Mouse (Mus musculus) lung, postnatal 36 days (tissue): Measurements from ENCODE around the gene Asap2.

Source experiments
- DNase-seq: peaks from one replicate; pipeline ENCODE4 v3.0.0; 2022; ENCODE audit warnings: mixed read lengths

Asap2 gene

DNA sequence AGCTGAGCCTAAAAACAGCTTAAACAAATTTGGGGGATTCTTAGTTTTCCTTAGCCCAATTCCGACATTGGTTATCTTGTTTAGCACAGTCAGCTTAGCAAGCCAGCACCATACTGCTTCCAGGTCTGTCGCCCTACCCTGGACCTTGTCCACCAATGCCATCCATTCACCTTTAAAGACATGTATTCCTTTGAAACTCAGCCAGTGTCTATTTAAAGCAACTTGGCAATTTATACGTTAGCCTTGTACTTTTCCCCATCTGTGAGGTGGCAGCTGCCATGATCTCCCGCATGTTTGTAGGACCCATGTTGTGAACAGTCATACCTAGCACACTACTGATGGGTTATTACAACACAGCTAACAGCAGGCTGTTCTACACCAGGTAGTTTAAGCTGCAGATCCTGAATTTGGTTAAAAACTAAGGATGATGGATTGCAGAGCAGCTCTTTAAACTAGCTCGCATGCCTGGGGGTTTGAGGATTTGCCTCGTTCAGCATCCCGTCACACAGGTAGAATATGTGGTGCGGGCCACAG is 277.9 kb downstream of the Asap2 start:
- no peak for DNase-seq

DNA sequence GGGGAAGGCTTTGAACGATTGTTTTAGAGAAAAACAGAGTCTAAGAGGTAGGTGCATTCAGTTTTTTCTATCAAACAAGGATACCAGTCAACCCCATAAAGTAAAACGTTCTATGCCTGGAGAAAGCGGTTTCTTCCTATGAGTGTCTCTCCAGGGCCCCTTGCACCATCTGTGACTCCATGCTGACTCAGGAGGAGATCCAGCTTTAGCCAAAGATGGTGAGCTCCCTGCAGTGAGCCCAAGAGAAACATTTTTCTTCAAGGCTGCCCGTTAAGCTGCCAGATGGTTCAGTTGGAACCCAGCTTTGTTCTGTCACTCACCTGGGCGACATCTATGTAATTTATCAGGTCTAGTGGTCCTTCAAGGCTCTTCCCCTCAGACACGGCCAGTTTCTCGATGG is 284.2 kb downstream of the Asap2 start:
- no peak for DNase-seq

DNA sequence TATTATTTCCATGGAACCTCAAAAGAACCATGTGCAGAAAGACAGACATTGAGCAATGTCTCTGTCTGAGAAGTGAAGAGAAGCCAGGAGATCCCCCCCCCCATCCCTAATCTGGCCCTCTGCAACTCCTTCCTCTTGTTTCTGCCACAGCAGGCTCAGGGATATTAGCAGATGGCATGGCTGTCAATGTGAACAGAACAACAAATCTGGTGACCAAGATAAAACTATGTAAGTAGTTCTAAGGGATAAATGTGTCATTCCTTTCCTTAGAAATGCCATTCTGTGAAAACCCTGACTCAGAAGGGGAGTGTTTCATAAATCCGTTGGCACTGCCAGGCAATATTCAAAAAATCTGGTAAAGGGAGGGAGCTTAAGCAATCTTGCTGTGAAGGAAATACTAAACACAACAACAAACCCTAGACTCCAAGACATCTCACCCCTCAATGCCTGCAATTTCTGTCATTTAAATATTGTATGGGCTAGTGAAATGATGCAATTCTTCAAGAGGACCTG is 287.1 kb downstream of the Asap2 start:
- no peak for DNase-seq

DNA sequence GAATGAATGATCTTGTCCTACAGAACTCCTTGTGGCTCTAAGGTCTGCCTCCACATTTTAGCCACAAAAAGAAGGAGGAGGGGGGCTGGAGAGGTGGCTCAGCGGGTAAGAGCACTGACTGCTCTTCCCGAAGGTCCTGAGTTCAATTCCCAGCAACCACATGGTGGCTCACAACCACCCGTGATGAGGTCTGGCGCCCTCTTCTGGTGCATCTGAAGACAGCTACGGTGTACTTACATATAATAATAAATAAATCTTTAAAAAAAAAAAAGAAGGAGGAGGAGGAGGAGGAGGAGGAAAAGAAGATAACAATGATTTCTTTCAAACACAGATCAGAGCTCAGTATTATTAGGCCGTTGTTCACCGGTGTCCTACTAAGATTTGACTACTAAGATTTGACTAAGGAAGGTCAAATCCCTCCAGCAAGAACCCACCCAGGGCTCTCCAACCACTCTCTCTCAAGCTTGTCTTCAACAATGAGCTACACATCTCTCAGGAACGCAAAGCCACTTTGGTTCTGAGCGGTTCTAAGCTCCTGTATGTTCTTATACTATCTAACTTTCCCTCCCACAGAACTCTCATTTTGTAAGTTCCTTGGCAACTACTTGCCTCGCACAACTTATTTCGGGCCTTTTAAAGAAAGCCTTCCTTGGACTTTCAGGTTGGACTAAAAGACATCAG is 294.6 kb downstream of the Asap2 start, which contains the start of gene Cpsf3:
Cpsf3 (plus strand) TSS at position 631 of the 681 bp plus-strand sequence.
- no peak for DNase-seq

DNA sequence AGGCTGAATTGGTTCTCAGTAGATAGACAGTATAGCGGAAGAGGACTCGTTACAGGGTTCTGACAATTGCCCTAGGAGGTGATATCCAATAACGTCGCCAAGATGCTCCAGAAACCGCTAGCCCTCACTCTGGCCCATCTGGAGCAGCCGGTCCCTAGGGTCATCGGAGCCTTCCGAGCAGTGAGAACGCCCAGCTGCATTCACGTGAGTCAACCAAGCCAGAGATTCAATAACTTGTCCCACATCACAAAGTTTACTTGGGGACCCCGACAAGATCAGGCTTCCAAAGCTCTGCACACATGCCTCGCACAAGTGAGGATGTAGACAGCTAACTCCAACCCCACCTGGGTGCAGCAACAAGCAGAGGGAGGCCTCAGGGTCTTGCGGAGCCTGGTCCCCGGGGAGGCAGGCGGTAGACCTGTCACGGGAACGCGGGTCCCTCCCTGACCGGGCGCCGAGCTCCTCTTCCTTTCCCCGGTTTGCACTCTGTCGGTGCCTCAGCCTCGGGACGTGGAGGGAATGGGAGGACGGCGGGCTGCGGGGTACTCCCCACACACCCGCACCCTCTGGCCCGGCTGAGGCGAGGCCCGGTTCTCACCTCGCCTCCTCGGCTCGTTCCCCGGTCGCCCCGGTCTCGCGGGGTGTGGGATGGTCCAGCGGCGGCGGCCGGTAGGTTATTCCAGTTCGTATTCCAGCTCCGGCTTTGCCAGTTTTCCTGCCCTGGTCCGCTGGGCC is 295.4 kb downstream of the Asap2 start:
- DNase-seq, result no peak

DNA sequence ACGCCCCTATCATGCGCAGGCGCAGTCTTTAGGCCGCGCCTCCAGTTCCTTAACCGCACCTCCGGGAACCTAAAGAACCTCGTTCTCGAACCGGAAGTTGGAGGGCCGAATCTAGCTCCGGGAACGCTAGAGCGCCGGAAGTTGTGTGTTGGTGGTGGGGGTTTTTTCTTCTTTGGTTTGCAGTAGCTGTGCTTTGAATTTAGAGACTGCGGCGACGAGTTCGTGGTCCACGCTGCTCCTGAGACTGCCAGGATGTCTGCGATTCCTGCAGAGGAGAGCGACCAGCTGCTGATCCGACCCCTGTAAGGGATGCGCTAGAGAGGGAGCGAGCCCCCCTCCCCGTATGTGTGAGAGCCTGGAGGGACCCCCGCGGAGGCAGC is 296.0 kb downstream of the Asap2 start, which contains the start of gene Itgb1bp1:
Itgb1bp1 (minus strand) TSS at position 42 of the 380 bp plus-strand sequence.
- peak; percentile 99 for DNase-seq

DNA sequence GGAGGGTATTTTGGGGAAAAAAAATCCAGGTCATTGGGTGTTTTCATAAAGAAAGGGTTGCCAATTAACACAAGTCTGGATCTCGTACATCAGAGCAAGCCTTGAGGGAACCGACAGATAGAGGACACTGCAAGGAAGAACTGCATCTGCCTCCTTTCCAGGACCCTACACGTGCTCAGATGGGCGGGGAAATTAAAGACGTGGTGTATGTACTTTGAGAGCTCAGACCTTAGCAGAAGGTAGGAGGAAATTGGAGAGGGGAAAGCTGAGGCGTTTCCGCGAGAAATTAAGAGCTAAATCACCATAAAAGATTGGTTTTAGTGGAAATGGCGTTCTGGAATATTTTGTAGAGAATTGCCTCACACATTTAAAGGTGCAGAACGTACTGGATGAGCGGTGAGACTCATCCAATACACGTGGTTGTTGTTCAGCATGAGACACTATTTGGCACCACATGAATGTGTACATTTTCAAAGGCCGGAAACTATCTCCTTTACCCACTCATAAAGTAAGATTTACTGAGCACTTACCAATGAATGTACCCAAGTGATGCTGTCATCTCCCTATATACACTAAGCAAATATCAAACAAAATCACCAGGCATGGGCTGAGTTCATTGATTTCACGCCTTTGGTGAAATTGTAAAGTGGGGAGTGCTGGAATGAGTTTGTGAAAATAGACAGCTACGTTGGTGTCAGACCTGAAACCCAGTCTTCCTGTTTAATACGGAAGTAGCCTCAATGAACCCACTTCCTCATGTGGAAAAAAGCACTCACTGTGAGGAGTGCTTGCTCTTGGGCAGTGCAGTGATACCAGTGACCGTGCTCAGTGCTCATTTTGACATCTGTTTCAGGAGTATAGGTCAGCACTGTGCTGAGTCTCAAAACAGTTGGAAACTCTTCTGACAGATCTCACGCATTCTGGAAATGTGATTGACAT is 296.7 kb downstream of the Asap2 start:
- peak; percentile 56 for DNase-seq

DNA sequence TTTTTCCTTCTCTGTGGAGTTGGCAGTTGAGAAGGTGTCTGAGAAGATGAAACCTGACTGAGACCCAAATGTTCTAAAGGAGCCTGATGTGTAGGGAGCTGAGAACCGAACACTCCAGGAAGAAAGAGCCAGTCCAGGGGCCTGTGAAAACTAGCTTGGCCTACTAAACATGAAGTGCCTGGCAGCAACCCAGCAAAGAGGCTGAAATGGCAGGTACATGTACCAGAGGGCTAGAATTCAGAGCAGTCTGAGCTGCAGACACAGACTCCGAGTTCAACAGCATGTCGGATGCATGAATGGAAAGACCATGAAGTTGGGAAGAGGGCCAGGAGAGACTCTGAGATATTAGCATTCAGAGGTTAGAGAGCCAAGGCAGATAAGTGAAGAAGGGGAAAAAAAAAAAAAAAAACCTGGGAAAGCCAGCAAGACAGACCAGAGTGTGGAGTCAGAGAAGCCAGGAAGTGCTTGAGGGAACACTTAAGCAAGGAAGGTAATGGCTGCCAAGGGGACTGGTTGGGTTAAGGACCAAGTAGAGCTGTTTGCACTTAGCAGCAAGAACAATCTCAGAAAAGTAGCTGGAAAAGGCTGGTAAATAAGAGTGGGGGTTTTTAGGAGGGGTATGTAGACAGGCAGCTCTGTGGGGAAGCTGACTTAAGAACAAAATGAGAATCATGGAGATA is 298.6 kb downstream of the Asap2 start:
- peak; percentile 83 for DNase-seq

DNA sequence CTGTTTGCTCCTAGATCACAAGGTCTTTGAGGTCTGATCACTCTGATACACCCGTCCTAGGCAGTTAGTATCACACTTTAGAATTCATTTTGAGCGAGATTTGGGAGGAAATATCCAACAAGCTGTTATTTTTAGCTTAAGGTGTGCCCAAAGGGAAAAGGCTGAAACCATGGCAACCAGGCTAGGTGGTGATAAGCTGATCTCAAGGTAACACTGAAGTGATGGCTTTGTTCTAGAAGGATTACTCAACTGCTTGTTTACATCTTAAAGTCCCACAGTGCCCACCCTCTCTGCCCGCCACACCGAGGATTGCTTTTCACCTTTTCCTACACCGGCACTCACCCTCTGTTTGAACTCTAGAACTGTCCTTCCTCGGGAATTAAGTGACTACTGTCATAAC is 299.4 kb downstream of the Asap2 start:
- peak; percentile 73 for DNase-seq

DNA sequence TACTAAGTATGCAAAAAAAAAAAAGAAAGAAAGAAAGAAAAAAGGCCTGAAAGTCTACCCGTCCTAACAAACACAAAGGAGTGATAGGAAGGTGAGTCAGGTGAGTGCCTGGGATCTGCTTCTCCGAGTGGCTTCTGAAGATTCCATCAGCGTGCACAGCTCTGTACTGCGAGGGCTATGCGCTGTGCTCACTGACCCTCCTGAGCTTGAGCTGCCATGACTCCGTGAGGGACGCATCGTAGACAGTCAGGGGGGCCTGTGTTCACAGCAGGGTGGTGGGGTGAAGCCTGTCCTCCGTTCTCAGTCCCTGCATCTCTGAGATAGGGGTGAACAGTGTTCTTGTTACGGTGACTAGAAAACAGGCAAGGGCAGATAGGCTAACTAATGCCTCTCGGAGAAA is 308.6 kb downstream of the Asap2 start:
- no peak for DNase-seq

DNA sequence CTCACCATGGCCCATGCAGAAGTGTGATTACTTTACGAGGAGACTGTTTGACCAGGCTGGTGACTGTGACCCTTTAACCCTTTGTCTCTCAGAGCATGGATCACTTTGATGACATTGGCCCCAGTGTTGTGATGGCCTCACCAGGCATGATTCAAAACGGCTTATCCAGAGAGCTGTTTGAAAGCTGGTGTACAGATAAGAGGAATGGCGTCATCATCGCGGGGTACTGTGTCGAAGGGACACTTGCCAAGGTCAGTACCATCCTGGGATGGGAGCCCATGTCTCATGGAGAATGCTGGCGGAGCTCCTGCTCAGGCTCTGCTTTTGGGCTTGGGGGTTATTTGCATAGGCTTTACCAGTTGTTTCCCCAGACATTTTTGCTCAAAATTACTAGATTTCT is 311.1 kb downstream of the Asap2 start:
- DNase-seq, result no peak

DNA sequence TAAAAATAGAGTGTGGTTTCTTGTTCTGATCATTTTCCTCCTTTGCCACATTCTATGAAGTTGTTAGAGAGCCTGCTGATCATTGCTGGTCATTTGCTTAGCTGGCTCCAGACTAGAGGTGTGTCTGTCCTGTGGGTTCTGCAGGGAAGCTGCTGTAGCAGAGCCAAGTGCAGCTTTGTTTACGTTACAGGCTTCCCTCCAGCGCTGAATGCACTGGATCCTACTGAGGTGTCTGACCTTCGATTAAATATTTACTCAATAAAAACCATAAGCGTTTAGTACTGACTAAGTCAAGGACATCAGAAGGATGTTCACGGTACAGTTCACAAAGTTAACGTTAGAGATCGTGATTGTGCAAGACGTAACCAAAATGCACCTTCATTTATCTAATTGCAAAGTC is 311.7 kb downstream of the Asap2 start:
- no peak for DNase-seq

DNA sequence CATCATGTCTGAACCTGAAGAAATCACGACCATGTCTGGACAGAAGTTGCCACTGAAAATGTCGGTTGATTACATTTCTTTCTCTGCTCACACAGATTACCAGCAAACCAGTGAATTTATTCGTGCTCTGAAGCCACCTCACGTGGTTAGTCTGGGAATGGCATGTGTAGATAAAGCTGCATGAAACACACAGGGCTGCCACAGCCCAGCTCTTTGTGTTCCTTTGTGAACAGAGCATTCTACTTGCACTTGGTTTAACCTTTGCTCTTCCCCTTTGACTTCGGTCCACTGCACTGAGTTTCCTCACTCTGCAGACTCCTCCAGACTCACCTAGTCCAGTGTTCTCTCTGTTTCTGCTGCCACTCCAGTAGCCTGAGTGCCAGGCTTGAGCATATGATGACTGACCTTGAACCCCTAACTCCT is 312.1 kb downstream of the Asap2 start:
- DNase-seq, result no peak

DNA sequence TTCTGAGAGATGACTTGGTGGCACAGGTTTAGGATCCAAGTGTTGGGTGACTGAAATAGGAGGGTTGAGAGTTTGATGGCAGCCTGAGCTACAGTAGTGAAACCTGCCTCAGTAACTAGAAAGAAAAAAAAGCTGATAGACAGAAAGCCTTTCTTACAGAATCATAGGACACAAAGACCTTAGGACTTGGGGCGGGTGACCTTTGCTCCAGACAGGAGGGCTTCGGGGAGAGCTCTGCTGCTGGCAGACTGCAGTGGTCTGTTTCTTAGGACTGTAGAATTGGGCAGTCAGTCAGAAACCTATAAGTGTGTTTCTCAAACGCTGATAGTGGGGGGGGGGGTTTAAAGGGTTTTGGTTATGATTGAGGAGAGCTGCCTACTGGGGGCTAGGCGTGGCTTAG is 315.5 kb downstream of the Asap2 start:
- no peak for DNase-seq

DNA sequence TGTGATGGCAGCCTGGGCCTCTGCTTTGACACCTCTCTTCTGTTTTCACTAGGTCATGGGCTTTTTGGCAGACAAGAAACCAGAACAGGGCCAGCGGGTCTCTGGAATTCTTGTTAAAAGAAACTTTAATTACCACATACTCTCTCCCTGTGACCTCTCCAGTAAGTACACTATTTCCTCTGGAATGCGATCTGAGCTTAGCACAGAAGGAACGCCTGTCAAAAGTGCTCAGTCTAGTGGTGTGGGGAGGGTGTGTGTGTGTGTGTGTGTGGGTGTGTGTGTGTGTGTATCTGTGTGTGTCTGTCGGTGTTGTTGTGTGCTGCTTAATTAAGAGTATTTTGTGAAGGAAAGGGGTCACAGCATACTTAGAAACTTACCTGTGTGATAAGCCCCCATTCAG is 316.5 kb downstream of the Asap2 start:
- DNase-seq, result no peak

DNA sequence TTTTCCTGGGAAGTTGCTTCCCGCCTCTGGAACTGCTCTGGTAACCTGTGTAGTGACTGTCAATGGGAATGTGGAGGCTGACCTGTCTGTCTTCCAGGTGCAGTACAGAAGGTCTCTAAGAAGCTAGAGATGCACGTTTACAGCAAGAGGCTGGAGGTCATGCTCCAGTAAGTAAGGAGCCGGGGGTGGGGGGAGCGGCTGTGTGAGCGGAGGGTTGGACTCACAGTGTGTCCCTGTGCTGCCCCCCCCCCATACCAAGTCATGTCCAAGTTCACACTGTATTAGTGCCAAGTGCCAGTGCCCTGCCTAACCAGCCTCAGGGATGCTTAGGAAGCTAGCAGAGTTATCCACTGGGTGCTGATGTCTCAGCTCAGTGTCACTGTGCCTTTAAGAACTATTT is 321.9 kb downstream of the Asap2 start:
- DNase-seq, result no peak

DNA sequence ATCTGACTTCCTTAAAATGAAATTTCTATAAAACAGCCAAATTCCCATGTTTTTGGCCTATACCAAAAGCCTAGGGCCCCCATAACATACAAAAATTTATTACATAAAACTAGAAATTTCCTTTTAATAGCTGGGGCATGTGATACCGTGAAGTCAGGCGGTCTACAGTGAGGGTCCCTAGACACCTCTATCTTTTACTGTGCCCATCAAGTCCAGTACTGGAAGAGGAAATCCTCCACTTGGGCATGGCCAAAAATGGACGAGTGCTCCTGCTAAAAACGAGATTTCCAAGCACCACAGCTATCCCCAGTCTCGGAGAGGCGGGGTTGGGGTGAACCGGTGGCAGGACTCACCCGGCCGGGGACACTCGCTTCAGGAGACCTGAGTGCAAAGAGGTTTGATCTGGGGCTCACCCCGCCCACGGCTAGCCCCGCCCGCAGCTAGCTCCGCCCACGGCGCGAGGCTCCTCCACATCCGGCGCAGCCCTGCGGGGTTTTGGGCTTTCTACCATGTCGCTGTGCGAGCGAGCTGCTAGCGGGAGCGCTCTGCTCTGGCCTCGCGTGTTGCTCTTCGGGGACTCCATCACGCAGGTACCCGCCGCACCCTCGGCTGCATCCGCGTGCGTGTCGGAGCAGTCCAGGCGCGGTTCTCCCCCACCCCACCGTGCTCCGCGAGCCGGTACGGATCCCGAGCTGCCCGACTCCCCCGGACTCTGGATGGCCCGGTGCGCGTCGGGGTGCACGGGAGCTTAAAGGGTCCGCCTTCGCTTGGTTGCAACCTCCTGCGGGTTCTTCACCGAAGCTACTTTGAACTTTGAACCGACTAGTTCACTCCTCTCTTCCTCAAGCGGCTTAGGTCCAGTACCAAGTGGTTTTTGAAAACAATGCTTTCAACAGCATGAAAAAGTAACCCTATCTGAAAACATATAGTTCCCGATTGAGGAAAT is 325.9 kb downstream of the Asap2 start, which contains the start of gene Iah1:
Iah1 (plus strand) TSS at position 467 of the 946 bp plus-strand sequence.
- peak; percentile 92 for DNase-seq

DNA sequence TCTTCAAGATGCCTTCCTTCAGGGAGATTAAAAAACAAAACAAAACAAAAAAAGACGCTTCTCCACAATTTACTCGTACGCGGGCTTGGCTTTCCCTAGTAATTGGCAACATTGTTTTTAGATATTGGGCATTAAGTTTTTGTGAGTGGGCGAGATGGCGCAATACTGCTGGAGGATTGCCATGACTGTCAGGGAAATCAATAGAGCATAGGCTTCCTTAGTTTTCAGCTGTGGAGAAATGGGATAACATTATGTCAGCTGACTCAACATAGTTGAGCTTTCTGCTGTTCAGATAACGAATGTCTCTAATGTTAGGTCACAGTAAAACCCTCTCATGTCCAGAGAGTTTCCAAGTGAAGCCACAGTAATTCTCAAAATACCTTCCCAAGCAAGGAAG is 326.6 kb downstream of the Asap2 start:
- peak; percentile 76 for DNase-seq

DNA sequence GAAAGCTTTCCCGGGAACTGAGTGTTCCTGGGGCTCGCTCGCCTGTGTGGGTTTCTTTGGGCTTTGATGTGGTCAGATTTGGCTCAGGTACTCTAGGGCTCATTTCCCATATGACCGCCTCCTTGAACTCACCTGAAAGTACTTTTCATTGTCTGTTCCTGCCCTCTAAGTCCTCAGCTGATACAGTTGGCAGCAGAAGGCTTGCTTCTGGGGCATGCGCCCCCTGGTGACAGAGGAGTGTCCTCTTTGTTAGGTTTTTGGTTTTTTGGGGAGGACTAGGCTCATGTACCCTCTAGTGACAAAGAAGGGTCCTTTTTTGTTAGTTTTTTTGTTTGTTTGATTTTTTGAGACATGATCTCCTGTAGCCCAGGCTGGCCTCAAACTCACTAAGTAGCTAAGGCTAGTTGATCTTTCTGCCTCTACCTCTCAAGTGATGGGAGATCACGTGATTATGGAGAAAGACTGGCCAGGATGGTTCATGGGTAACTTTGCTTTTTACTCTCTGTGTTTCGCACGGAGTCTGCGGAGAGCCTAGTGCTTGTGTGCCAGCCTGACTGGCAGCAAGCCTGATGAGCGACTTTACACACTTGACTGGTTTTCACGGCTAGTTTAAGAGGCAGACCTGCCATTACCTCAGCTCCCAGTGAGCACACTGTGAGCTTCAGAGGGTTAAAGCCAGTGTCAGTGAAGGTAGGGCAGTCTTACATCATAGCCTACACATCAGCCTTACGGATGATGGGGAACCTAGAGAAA is 328.1 kb downstream of the Asap2 start:
- DNase-seq, result peak; percentile 84
